Comparison of ENCODE assay signal across 26 mouse cellular contexts in the genomic region with DNA sequence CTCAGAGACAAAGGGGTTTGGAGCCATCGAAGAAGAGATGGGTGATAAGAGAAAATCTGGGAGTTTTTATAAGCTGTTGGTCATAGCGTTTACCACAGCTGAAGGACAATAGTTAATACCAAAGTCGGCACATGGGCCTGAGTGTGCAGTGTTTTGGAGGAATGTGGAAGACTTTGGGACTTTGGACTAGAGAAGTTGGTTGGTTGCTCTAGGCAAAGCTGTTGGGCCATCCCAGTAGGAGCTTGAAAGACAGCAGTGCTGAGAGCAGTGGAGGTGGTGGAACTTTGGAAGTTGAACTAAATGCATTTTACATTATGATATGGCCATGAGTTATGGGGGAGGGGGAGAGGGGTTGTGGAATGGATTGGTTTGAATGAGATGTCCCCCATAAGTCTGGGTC.
"Had no signal": no experiment of that assay in that cellular context is flagged by ENCODE, and none has a peak within 500 bp of the region (broad histone marks: within the 10 kb centered on the region; RNA-seq: fewer than 3 reads in every experiment).

No protein-coding gene starts in this region.

- H3K4me1 ChIP-seq: heart, embryonic 10.5 days; heart, embryonic 12.5 days; hindbrain, embryonic 10.5 days; liver, embryonic 13.5 days had no signal

- H3K27ac ChIP-seq: gastrocnemius, adult 2 months; heart, adult 2 months; heart, embryonic 10.5 days; hindbrain, embryonic 10.5 days; hindbrain, embryonic 12.5 days; hindbrain, embryonic 14.5 days; intestine, embryonic 15.5 days; kidney, postnatal 0 days; layer of hippocampus, adult 2 months; left cerebral cortex, adult 2 months; limb, embryonic 10.5 days; limb, embryonic 12.5 days; liver, embryonic 13.5 days; liver, embryonic 15.5 days had no signal

- H3K4me3 ChIP-seq: gastrocnemius, adult 2 months; heart, adult 2 months; heart, embryonic 10.5 days; heart, embryonic 12.5 days; hindbrain, embryonic 10.5 days; hindbrain, embryonic 12.5 days; intestine, embryonic 15.5 days; layer of hippocampus, adult 2 months; left cerebral cortex, adult 2 months; limb, embryonic 10.5 days; limb, embryonic 12.5 days; liver, embryonic 13.5 days; liver, embryonic 15.5 days had no signal

- H3K9me3 ChIP-seq: intestine, embryonic 15.5 days; liver, embryonic 13.5 days; liver, embryonic 15.5 days had no signal

- H3K9ac ChIP-seq: heart, embryonic 12.5 days; hindbrain, embryonic 12.5 days; hindbrain, embryonic 14.5 days; intestine, embryonic 15.5 days; limb, embryonic 12.5 days; liver, embryonic 13.5 days; liver, embryonic 15.5 days; liver, postnatal 0 days had no signal

- DNase-seq: gastrocnemius, adult 2 months; gastrocnemius, postnatal 10 days; gastrocnemius, postnatal 25 days; heart, adult 2 months; heart, postnatal 10 days; heart, postnatal 4 days; kidney, postnatal 14 days; liver; liver, embryonic 13.5 days; liver, postnatal 0 days had no signal

- ATAC-seq: hindbrain, embryonic 16.5 days; inflammation-experienced regulatory T-cells, adult 6 months; intestine, embryonic 15.5 days; intestine, postnatal 0 days; liver, postnatal 0 days had no signal

- H3K4me2 ChIP-seq: heart, embryonic 12.5 days; hindbrain, embryonic 12.5 days; hindbrain, embryonic 14.5 days; intestine, embryonic 15.5 days; limb, embryonic 12.5 days; liver, embryonic 11.5 days; liver, embryonic 13.5 days; liver, embryonic 15.5 days had no signal

- H3K27me3 ChIP-seq: heart, embryonic 12.5 days; hindbrain, embryonic 12.5 days; intestine, embryonic 15.5 days; limb, embryonic 12.5 days; liver, embryonic 13.5 days; liver, embryonic 15.5 days had no signal
